Mouse (Mus musculus): Measurements from ENCODE around the gene Dlg5. TPM values are rescaled to one million over a fixed set of nuclear protein-coding genes. Genes with fewer than 3 reads are reported as not detected.

The Dlg5 gene
- polyA plus RNA-seq, 2 experiments from 2014 or later = 0.32 to 0.49 TPM

- ATAC-seq = no peak
Observed at GRCm38 (mm10) chr14:24232641-24233633, 12.8 kb downstream of the Dlg5 start.

GRCm38 (mm10) chr14:24228549-24228948, 17.2 kb downstream of the Dlg5 start:
- ATAC-seq = no peak

GRCm38 (mm10) chr14:24227015-24227414, 18.7 kb downstream of the Dlg5 start:
- no peak for ATAC-seq

GRCm38 (mm10) chr14:24226344-24226743, 19.4 kb downstream of the Dlg5 start:
- ATAC-seq = no peak

GRCm38 (mm10) chr14:24222759-24223158, 23.0 kb downstream of the Dlg5 start:
- ATAC-seq = no peak

- ATAC-seq = no peak
Observed at GRCm38 (mm10) chr14:24222273-24222672, 23.4 kb downstream of the Dlg5 start.

- ATAC-seq = no peak
Observed at GRCm38 (mm10) chr14:24217362-24217722, 28.4 kb downstream of the Dlg5 start.

GRCm38 (mm10) chr14:24216678-24217361, 28.9 kb downstream of the Dlg5 start:
- no peak for ATAC-seq

GRCm38 (mm10) chr14:24216064-24216463, 29.7 kb downstream of the Dlg5 start:
- ATAC-seq = no peak

GRCm38 (mm10) chr14:24214436-24214835, 31.3 kb downstream of the Dlg5 start:
- no peak for ATAC-seq

- ATAC-seq = no peak
Observed at GRCm38 (mm10) chr14:24213336-24213735, 32.4 kb downstream of the Dlg5 start.

GRCm38 (mm10) chr14:24212861-24213260, 32.9 kb downstream of the Dlg5 start:
- no peak for ATAC-seq

GRCm38 (mm10) chr14:24207360-24207752, 38.4 kb downstream of the Dlg5 start:
- no peak for ATAC-seq

- ATAC-seq = no peak
Observed at GRCm38 (mm10) chr14:24206736-24207359, 38.9 kb downstream of the Dlg5 start.

GRCm38 (mm10) chr14:24206314-24206713, 39.4 kb downstream of the Dlg5 start:
- no peak for ATAC-seq

- ATAC-seq = no peak
Observed at GRCm38 (mm10) chr14:24205281-24205871, 40.3 kb downstream of the Dlg5 start.

GRCm38 (mm10) chr14:24203210-24203609, 42.5 kb downstream of the Dlg5 start:
- no peak for ATAC-seq

- ATAC-seq = no peak
Observed at GRCm38 (mm10) chr14:24200771-24201170, 44.9 kb downstream of the Dlg5 start.

GRCm38 (mm10) chr14:24199732-24200131, 46.0 kb downstream of the Dlg5 start:
- no peak for ATAC-seq

GRCm38 (mm10) chr14:24197865-24198264, 47.9 kb downstream of the Dlg5 start:
- ATAC-seq = no peak

GRCm38 (mm10) chr14:24196947-24197346, 48.8 kb downstream of the Dlg5 start:
- ATAC-seq = no peak

GRCm38 (mm10) chr14:24190131-24190530, 55.6 kb downstream of the Dlg5 start:
- ATAC-seq = no peak

GRCm38 (mm10) chr14:24189598-24189997, 56.1 kb downstream of the Dlg5 start:
- ATAC-seq = no peak

Measured in CD4-positive, CD25-positive, alpha-beta regulatory T cell, adult 4 months (primary cell).